Mouse (Mus musculus) spleen, postnatal 4 days (tissue): Measurements from ENCODE around the gene Gm27029.
"Not testable (repeated sequence)": the region's sequence is repeated elsewhere in the genome, so short reads cannot be mapped to it uniquely, and the experiment has no call there.

Source experiments
- DNase-seq, 2 experiments: peaks; one replicate each; pipeline ENCODE4 v3.0.0; 2022; ENCODE audit warnings: low spot score in 2 of 2

The Gm27029 gene

DNA sequence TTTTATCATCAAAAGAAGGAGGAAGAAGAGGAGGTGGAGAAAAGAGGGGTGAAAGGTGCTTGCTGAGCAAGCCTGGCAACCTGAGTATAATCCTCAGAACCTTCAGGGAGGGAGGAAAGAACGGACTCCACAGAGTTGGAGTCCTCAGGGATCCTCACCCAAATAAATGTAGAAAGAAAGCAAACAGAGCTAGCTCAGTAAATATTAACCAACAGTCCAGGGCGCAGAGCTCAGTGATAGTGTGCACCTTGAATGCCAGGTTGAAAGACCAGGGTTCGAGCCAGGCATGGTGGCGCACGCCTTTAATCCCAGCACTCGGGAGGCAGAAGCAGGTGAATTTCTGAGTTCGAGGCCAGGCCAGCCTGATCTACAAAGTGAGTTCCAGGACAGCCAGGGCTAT lies 31.0 kb upstream of the Gm27029 start:
- DNase-seq: no peak

DNA sequence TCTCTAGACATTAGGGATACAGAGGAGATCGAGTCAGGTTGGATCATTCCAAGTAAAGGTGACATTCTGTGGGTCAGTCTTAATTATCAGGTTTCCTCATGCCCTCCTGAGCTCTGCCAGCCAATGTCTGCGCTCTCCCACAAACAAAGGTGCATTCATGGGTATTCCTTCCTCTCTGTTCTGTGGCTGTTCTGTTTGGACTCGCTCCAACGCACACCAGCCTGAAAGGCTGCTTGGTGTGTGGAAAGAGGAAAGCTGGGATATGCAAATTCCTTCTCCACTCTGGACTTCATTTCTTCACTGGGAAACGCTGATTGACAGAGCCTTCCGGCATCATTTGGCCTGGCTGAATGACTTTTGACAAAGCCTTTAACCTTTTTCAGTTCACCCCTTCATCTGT lies 30.1 kb upstream of the Gm27029 start:
- no peak for DNase-seq

- no peak for DNase-seq
Measured at GRCm38 (mm10) chr11:101452093-101452774, 27.6 kb upstream of the Gm27029 start.

GRCm38 (mm10) chr11:101451536-101451935 lies 26.9 kb upstream of the Gm27029 start:
- no peak for DNase-seq

GRCm38 (mm10) chr11:101450394-101450793 lies 25.8 kb upstream of the Gm27029 start:
- no peak for DNase-seq

DNA sequence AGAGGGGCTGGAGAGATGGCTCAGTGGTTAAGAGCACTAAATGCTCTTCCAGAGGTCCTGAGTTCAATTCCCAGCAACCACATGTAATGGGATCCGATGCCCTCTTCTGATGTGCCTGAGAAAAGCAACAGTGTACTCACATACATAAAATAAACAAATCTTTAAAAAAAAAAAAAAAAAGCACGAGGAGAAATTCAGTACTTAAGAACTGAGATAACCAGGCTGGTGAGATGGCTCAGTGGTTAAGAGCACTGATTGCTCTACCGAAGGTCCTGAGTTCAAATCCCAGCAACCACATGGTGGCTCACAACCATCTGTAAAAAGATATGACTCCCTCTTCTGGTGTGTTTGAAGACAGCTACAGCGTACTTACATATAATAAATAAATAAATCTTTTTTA lies 25.0 kb upstream of the Gm27029 start:
- DNase-seq: not testable (repeated sequence)

- no peak for DNase-seq
Measured at GRCm38 (mm10) chr11:101448899-101449298, 24.3 kb upstream of the Gm27029 start.

- DNase-seq: peak; percentile 78 to 85
Measured at GRCm38 (mm10) chr11:101448274-101448746, 23.7 kb upstream of the Gm27029 start, which contains the start of gene Ifi35. Gene Ifi35 (plus strand): TSS chr11:101448407.

DNA sequence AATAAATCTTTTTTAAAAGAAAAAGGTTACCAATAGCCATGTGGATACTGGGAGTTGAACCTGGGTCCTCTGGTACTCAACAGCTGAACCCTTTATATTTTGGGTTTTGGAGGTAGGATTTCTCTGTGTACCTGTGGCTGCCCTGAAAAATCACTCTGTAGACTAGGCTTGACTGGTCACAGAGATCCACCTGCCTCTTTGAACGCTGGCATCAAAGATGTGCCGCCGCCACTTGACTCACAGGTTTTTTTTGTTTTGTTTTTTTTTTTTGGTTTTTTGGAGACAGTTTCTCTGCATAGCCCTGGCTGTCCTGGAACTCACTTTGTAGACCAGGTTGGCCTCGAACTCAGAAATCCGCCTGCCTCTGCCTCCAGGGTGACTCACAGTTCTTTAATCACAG lies 23.2 kb upstream of the Gm27029 start:
- DNase-seq: no peak

- DNase-seq: not testable (repeated sequence)
Measured at GRCm38 (mm10) chr11:101446860-101447259, 22.3 kb upstream of the Gm27029 start.

DNA sequence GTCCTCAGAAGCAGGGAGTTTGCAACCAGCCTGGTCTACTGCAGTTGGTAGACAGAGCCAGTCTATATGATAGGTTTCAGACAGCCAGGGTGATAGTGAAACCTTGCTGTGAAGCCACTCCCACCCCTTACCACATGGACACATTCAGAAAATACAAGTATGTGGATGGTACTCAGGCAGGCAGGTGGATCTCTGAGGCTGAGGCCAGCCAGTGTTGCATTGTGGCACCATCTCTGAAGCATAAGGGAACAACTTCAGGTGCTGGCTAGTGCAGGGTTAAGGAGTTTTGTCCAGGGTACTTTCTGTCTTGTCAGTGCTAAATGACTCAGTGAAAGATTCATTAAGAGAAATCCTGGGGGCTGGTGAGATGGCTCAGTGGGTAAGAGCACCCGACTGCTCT lies 21.7 kb upstream of the Gm27029 start:
- DNase-seq: no peak

DNA sequence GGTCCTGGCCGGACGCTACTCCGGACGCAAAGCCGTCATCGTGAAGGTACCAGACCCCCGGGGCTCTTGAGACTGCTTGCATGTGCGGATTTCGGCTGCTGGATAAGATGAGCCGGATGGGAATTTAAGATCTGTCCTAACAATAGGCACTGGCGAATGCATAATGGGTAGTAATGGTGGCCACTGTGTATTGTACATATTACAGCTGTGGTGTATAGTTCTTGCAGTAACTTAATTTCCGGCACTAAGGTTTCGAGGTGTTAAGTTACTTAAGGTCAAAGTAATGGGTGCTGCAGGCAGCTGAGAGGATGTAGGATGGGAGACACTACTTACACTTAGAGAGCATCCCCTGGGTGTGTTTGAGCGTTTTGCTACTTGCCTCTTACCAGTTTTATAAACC lies 18.2 kb upstream of the Gm27029 start:
- DNase-seq: no peak

GRCm38 (mm10) chr11:101442127-101442693 lies 17.6 kb upstream of the Gm27029 start, which contains the start of gene Rpl27:
Gene Rpl27 (plus strand): TSS chr11:101442298.
- DNase-seq: peak; percentile 94 to 95

DNA sequence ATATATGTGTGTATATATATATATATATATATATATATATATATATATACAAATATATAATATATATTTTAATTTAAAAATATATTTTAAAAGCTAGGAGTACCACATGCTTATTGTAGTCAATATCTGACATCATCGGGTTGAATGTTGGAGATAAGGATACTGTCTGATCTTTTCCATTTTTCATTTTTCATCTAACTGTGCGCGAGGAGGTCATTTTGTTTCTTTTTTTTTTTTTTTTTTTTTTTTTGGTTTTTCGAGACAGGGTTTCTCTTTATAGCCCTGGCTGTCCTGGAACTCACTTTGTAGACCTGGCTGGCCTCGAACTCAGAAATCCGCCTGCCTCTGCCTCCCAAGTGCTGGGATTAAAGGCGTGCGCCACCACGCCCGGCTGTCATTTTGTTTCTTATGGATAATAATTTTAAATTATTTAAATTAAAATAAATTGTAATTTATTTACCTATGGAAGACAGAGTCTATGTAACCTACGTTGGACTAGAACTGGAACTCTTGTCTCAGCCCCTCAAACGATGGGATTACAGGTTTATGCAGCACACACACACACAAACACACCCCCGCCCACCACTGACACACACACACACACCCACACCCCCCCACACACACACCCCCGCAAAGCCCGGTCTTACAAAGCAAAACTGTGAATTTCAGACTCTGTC lies 17.0 kb upstream of the Gm27029 start:
- not testable (repeated sequence) for DNase-seq

GRCm38 (mm10) chr11:101438006-101438405 lies 13.4 kb upstream of the Gm27029 start:
- not testable (repeated sequence) for DNase-seq

DNA sequence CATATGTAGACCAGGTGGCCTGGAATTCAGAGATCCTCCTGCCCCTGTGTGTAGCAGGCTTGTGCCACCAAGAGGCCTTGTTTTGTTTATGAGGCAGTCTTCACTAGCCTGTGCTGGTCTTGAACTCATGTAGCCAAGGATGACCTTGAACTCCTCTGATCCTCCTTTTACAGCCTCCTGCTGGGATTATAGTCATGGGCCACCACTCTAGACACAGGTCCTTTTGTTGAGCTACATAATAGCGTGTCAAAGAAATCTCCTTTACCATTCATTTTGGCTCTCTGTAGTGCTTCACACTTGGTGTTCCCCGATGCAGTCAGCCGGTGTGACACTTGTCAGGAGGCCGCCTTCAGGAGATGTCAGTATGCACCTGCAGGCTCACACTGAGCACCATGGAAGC lies 12.3 kb upstream of the Gm27029 start:
- no peak for DNase-seq

DNA sequence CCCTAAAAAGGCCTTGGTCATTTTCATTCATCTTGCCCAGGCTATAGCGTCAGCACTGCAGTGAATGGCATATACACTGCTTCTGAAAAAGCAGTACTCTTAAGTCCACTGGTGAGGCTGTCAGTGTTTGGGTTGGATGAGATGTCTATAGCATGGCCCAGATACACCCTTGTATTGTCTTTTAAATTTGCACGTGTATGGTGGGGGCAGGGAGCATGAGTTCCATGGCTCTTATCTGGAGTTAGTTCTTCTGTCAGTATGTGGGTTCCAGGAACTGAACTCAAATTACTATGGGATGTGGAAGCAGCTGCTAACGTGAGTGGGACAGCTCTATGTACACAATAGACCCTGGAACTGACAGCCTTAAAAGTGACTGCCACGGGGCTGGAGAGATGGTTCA lies 11.2 kb upstream of the Gm27029 start:
- no peak for DNase-seq

- no peak for DNase-seq
Measured at GRCm38 (mm10) chr11:101433396-101433795, 8.8 kb upstream of the Gm27029 start.

DNA sequence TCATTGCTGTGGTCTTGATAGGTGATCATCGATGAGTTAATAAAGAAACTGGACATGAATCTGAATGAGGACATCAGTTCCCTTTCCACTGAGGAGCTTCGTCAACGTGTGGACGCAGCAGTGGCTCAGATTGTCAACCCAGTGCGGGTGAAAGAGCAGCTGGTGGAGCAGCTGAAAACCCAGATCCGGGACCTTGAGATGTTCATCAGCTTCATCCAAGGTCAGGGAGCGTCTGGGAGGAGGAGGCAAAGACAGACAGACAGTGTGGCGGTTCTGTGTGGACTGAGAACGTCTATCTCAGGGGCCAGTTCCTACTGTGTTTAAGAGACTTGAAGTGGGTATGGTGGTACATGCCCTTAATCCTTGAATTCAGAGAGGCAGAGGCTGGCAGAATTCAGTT lies 6.7 kb upstream of the Gm27029 start:
- no peak for DNase-seq

DNA sequence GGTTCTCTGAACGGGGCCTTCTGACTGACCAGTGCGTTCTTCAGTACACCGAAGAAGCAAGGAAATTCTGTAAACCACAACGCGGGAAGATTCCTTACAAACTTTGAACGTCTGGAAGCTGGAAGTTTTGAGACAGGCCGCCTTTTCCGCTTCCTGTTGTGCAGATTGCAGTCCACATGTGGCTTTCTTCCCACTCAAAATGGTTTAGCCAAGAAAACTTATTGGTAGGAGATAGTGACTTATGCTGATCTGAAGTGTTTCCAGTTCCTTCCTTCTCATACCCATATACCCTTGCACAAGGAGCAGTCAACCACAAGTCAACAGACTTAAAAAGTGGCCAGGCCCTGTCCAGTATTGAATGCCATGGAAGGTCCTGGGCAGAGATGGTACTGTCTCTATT lies 1.6 kb upstream of the Gm27029 start:
- no peak for DNase-seq

DNA sequence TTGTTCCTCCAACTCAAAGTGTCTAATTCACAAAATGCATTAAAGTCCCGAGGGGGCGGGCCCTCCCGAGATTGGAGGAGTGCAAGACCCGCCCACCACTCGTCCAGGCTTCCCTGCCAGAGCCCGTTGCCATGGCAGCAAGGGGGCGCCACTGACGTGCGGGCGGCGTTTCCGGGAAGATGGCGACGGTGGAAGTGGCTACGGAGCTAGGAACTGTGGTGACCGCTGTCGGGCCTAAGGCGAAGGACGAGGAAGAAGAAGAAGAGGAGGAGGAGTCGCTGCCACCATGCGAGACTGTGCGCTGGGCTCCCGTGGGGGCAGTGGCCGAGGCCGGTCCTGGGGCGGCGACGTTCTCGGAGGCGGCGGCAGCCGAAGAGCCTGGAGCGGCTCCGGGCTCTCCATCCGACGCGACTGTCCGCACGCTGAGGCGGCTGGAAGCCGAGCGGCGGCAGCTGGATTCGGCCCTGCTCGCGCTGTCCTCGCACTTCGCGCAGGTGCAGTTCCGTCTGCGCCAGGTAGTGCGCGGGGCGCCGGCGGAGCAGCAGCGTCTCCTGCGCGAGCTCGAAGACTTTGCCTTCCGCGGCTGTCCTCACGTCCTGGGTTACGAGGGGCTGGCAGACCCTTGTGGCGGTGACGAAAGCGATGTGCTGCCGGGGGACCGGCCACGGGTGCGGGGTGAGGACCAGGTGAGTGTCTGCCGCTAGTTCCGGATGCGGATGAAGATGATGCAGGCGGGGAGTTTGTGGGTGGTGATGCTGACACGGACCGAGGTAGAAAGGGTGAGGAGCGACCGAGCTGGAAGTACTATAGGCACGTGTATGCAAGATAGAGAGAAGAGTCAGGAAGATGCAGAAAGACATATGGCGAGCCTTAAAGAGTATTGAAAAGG lies 573 bp upstream of the Gm27029 start, which contains the start of the genes Rundc1 and Ptges3l:
Gene Rundc1, plus strand, starts transcription at position 161 of the 889 bp plus-strand sequence.
Gene Ptges3l, minus strand, starts transcription at position 409 of the 889 bp plus-strand sequence.
- peak; percentile 97 to 99 for DNase-seq

DNA sequence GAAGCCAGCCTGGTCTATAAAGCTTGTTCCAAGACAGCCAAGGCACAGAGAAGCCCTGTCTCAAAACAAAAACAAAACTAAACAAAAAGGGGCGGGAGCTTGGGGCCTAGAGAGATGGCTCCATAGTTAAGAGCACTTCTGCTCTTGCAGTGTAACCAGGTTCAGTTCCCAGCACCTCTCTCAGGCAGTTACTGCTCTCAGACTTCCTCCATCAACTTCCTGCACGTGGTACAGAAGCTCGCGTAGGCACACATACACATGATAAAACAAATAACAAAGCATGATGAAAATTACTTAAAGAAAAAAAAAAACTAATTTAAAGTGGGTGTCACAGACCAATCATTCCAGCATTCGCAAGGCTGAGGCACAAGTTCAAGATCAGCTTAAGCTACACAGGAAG lies 4.4 kb downstream of the Gm27029 start:
- DNase-seq: no peak
